Mouse (Mus musculus): Measurements from ENCODE around the gene Herpud2. TPM values are rescaled to one million over a fixed set of nuclear protein-coding genes. Genes with fewer than 3 reads are reported as not detected.
"Not testable (repeated sequence)": the region's sequence is repeated elsewhere in the genome, so short reads cannot be mapped to it uniquely, and the experiment has no call there.

Herpud2 gene
- polyA plus RNA-seq, 1 experiment = 35.5 TPM

DNA sequence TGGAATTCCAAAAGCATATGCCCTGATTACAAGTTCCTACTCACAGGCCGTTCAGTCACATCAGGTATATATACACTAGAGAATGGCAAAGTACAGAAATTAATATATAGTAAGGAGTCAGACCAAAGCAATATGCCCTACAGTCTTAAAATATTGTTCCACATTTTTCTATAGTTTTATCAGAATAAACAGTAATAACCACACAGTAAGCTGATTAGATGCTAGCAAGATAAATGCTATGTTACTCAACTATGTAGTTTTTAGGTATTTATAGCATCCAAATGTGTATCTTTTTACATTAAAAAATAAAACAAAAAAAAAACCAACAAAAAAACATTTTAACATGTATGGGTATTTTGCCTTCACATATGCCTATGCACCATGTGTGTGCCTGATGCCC, 5.7 kb downstream of the Herpud2 start:
- DNase-seq (ENCODE audit: low spot score) = no peak

- DNase-seq (ENCODE audit: low spot score) = no peak
These were observed 7.7 kb downstream of the Herpud2 start for GRCm38 (mm10) chr9:25143950-25144349.

GRCm38 (mm10) chr9:25142988-25143387, 8.6 kb downstream of the Herpud2 start:
- DNase-seq (ENCODE audit: low spot score) = no peak

- no peak for DNase-seq (ENCODE audit: low spot score)
These were observed 9.6 kb downstream of the Herpud2 start for GRCm38 (mm10) chr9:25142041-25142440.

- DNase-seq (ENCODE audit: low spot score) = no peak
These were observed 11.3 kb downstream of the Herpud2 start for GRCm38 (mm10) chr9:25140330-25140729.

- DNase-seq (ENCODE audit: low spot score) = no peak
These were observed 12.7 kb downstream of the Herpud2 start for GRCm38 (mm10) chr9:25138900-25139299.

GRCm38 (mm10) chr9:25132920-25133319, 18.7 kb downstream of the Herpud2 start:
- DNase-seq (ENCODE audit: low spot score) = no peak

DNA sequence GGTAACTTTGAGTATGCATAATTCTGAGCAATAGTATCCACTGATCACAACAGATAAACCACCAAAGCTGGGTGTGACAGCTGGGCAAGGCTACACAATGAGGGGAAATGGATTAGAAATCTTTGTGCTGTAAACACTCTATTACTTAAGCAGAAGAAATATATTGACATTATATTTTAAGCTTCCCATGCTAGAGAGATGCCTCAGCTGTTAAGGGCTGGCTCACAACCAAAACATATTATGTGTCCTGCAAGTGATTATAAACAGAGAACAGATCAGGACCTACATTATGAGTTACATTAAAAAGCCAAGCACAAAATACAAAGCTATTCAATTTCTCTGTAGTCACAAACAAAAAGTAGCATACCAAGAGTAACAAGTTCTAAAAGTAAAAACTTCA, 19.4 kb downstream of the Herpud2 start:
- DNase-seq (ENCODE audit: low spot score) = no peak

- no peak for DNase-seq (ENCODE audit: low spot score)
These were observed 27.6 kb downstream of the Herpud2 start for GRCm38 (mm10) chr9:25124048-25124447.

GRCm38 (mm10) chr9:25123590-25123989, 28.0 kb downstream of the Herpud2 start:
- DNase-seq (ENCODE audit: low spot score) = not testable (repeated sequence)

DNA sequence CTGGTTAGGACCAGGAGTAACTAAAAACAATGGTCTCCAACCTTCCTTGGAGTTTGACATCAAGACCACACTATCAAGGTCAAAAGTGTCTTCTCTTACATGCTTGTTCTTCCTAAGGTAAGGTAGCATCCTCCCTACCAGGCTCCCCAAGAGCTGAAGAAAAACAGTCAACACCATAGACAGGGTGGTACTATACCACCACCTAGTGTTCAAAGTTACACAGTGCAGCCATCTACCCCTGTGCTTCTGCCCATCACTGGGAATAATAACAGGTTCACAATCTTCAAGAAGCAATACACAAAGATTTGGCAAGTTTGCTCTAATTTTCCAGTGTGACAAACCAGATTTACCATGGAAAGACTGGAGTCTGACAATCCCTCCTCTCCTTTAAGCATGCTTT, 47.0 kb downstream of the Herpud2 start:
- DNase-seq (ENCODE audit: low spot score) = no peak

DNA sequence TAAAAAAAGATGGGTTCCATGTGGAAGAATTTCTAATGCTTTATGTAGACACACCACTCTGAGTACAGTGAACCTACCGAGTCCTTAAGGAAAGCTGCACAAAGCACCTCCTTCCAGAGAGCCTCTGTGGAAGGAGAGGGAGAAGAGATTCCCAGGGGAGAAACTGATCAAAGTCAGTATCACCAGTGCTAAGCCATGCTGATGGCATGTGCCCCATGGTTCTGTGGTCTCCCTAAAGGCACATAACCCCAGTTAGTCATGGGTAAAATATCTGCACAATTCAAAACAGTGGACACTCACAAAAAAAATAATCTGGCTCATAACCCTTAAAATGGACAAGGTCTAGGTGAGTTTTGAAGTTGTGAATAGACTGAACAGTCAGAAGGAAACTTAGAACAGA, 48.7 kb downstream of the Herpud2 start:
- DNase-seq (ENCODE audit: low spot score) = no peak

GRCm38 (mm10) chr9:25090853-25091252, 60.8 kb downstream of the Herpud2 start:
- no peak for DNase-seq (ENCODE audit: low spot score)

DNA sequence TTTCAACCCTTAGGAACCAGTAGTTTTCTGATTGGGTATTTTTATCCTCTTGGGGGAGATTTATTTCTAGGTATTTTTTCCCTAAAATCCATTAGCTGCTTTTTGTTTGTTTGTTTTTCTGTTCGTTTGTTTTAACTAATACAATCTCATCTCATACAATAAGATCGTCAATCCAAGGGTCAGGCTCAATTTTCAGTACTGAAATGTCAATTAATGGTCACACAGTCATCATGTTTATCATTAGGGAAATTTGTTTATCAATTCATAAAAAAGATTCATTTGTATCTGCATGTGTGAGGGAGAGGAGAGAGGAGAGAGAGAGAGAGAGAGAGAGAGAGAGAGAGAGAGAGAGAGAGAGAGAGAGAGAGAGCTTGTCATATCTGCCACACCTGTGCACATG, 62.5 kb downstream of the Herpud2 start, which contains the start of gene Gm10181:
Gene Gm10181 (plus strand): TSS at position 301 of the 400 bp plus-strand sequence.
- DNase-seq (ENCODE audit: low spot score) = no peak

GRCm38 (mm10) chr9:25076505-25076904, 75.1 kb downstream of the Herpud2 start:
- no peak for DNase-seq (ENCODE audit: low spot score)

DNA sequence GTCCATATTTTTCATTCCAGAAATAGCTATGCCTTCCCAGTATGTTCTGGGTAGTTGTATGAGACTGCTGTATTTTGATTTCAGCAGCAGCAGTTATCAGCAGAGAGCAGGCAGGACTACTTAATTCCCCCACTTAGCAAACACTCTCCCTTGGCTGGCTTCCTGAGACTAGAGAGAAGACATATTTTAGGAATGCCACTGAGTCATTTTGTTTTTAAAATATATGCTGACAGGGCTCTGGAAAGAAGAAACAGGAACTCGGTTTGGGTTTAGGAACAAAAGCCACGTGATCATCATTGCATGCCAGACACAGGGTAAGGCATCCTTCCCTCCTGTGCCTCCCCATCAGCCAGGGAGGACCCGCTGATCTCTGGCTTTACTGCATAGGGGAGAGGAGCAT, 75.6 kb downstream of the Herpud2 start:
- DNase-seq (ENCODE audit: low spot score) = no peak

DNA sequence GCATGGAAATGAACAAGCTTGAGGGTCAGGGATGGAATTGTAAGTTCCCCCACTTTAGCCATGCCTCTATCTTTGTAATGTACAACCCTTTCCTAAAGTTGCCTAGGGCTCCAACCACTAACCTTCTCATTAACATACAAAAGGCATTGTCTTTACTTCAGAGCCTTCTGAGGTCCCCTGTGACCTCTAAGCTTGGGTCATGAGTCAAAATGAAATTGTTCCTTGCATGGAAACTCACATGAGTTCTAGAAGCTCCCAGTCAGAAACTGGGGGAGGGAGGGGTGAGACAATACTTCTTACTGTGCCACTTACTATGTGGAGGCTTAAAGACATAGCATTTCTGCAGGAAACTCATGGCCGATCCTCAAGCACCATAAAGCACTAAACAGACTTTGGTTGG, 79.0 kb downstream of the Herpud2 start:
- DNase-seq (ENCODE audit: low spot score) = no peak

DNA sequence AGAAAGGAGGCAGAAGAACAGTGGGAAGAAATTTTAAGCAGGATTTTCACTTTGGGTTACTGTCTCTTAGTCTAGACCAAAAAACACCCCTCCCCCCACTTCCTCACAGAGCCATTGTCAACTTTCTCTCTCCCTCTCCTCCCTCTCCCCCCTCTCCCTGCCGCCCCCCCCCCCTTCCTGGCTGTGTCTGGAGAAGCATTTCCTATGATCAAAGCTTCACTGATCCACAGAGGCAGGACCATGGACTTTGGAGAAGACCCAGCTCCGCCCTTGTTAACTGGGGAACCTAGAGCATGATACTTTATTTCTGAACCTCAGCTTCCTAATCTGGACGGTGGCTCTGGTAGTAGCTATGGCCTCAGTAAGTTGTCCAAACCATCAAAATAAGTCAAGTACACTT, 92.9 kb downstream of the Herpud2 start:
- no peak for DNase-seq (ENCODE audit: low spot score)

Other genes with a start within 250 kb of the Herpud2 start
- gene Gm10181, start 62.4 kb downstream of the Herpud2 start, polyA plus RNA-seq (2012; rRNA removed) = not detected in 2 replicates
- gene Sept7, start 100.6 kb upstream of the Herpud2 start, polyA plus RNA-seq (2012; rRNA removed) = 112 and 123 TPM in 2 replicates

All from urinary bladder, adult 2 months (tissue).